Mouse (Mus musculus) c-Kit-negative CD71-positive TER-119-positive erythroid progenitor cells, embryonic 14.5 days (primary cell): ENCODE data around the gene P4ha2.

Experiments
- DNase-seq: peaks from one replicate; pipeline ENCODE4 v3.0.0-alpha.2; 2013; ENCODE audit warnings: low read depth, low spot score

The P4ha2 gene

GRCm38 (mm10) chr11:54100045-54100691, at the start of gene P4ha2:
Gene P4ha2, plus strand, starts transcription at chr11:54100095.
- no peak for DNase-seq

GRCm38 (mm10) chr11:54050205-54050604, 49.7 kb upstream of the P4ha2 start:
- no peak for DNase-seq

- DNase-seq: no peak
Observed at GRCm38 (mm10) chr11:54051161-54051560, 48.7 kb upstream of the P4ha2 start.

- no peak for DNase-seq
Observed at GRCm38 (mm10) chr11:54052128-54052527, 47.8 kb upstream of the P4ha2 start.

GRCm38 (mm10) chr11:54053090-54053489, 46.8 kb upstream of the P4ha2 start:
- no peak for DNase-seq

- peak; percentile 60 for DNase-seq
Observed at GRCm38 (mm10) chr11:54054257-54054656, 45.6 kb upstream of the P4ha2 start.

GRCm38 (mm10) chr11:54056132-54056531, 43.8 kb upstream of the P4ha2 start:
- no peak for DNase-seq

GRCm38 (mm10) chr11:54057428-54057827, 42.5 kb upstream of the P4ha2 start:
- no peak for DNase-seq

- no peak for DNase-seq
Observed at GRCm38 (mm10) chr11:54058056-54058617, 41.8 kb upstream of the P4ha2 start.

- no peak for DNase-seq
Observed at GRCm38 (mm10) chr11:54058643-54059042, 41.3 kb upstream of the P4ha2 start.

- DNase-seq: no peak
Observed at GRCm38 (mm10) chr11:54059526-54059925, 40.4 kb upstream of the P4ha2 start.

- no peak for DNase-seq
Observed at GRCm38 (mm10) chr11:54060316-54060715, 39.6 kb upstream of the P4ha2 start.

GRCm38 (mm10) chr11:54062086-54062752, 37.7 kb upstream of the P4ha2 start:
- DNase-seq: no peak

GRCm38 (mm10) chr11:54062753-54063471, 37.0 kb upstream of the P4ha2 start:
- no peak for DNase-seq

- no peak for DNase-seq
Observed at GRCm38 (mm10) chr11:54063472-54063775, 36.5 kb upstream of the P4ha2 start.

GRCm38 (mm10) chr11:54064412-54064978, 35.4 kb upstream of the P4ha2 start:
- no peak for DNase-seq

GRCm38 (mm10) chr11:54065106-54065914, 34.6 kb upstream of the P4ha2 start:
- DNase-seq: no peak

GRCm38 (mm10) chr11:54065915-54066178, 34.0 kb upstream of the P4ha2 start:
- DNase-seq: no peak

GRCm38 (mm10) chr11:54066400-54066799, 33.5 kb upstream of the P4ha2 start:
- DNase-seq: no peak

GRCm38 (mm10) chr11:54067318-54067995, 32.4 kb upstream of the P4ha2 start:
- DNase-seq: no peak

- no peak for DNase-seq
Observed at GRCm38 (mm10) chr11:54067996-54068519, 31.8 kb upstream of the P4ha2 start.
